Mouse (Mus musculus) heart, adult 2 months (tissue): ENCODE data around the gene Rhov. TPM values are rescaled to one million over a fixed set of nuclear protein-coding genes. Genes with fewer than 3 reads are reported as not detected.

Experiments
- DNase-seq, 2 experiments: peaks; one replicate each; pipeline ENCODE4 v3.0.0; 2021
- H3K27ac ChIP-seq: fragments of 200-600 bp; 2 replicates; pipeline ENCODE4 v1.8.1; 2022
- H3K27me3 ChIP-seq: fragments of 200-500 bp; 2 replicates; pipeline ENCODE4 v1.6.1; 2012; ENCODE audit warnings: mild to moderate bottlenecking, low read length, inconsistent platforms, mixed read lengths; ENCODE audit not compliant: control insufficient read depth, insufficient read depth
- H3K36me3 ChIP-seq: fragments of 200-500 bp; 2 replicates; pipeline ENCODE4 v1.6.1; 2012; ENCODE audit warnings: low read length, inconsistent platforms; ENCODE audit not compliant: control insufficient read depth, insufficient read depth
- H3K4me1 ChIP-seq: fragments of 200-500 bp; 2 replicates; pipeline ENCODE4 v1.6.1; 2011; ENCODE audit warnings: low read length; ENCODE audit not compliant: control insufficient read depth, insufficient read depth
- H3K4me3 ChIP-seq: fragments of 200-600 bp; 2 replicates; pipeline ENCODE4 v1.8.1; 2022
- H3K79me2 ChIP-seq: fragments of 200-500 bp; replicated peaks from 2 replicates; pipeline ENCODE4 v1.6.1; 2012; ENCODE audit warnings: mild to moderate bottlenecking, inconsistent platforms, low read length, moderate library complexity, mixed read lengths; ENCODE audit not compliant: control insufficient read depth, insufficient read depth
- H3K9ac ChIP-seq: fragments of 200-500 bp; 2 replicates; pipeline ENCODE4 v1.6.1; 2012; ENCODE audit warnings: low read depth, mild to moderate bottlenecking, control low read depth, inconsistent platforms, low read length, mixed read lengths
- CTCF ChIP-seq: fragments of 200-600 bp; IDR thresholded peaks from 2 replicates; pipeline ENCODE4 v1.8.1; 2022; ENCODE audit warnings: antibody characterized with exemption, mild to moderate bottlenecking, moderate library complexity
- EP300 ChIP-seq: fragments of 200-500 bp; IDR thresholded peaks from 2 replicates; pipeline ENCODE4 v1.6.1; 2011; ENCODE audit warnings: low read depth, low read length, control low read depth; ENCODE audit not compliant: insufficient read depth
- POLR2A ChIP-seq: fragments of 200-500 bp; IDR thresholded peaks from 2 replicates; pipeline ENCODE4 v1.6.1; 2011; ENCODE audit warnings: mild to moderate bottlenecking, low read depth, low read length, control low read depth; ENCODE audit not compliant: insufficient read depth
- WGBS: fragments of 180-500 bp; shearing (Covaris S2); methylation state at CpG from one replicate; pipeline ENCODE4 v1.1.7; 2018; 5-methylcytosine and 5-hydroxymethylcytosine counted together
- intact Hi-C: fragments of 180-260 bp; cut with DNase I; formaldehyde crosslinking; loops from one replicate; pipeline ENCODE4 v1.15.1; 2025
- long read RNA-seq: library from polyadenylated mRNA; stranded (forward); transcript quantifications from one replicate; pipeline ENCODE4 v2.0.0, GENCODE M21; 2021
- polyA plus RNA-seq: library from polyadenylated mRNA; depleted of rRNA; stranded (reverse); fragments of >200 nt; gene quantifications from 2 replicates; pipeline ENCODE4 v1.2.3, GENCODE M21; 2012; rRNA removed
- total RNA-seq, 2 experiments: library from RNA; stranded (reverse); gene quantifications; 2 replicates each; pipeline ENCODE4 v1.2.3; 2021

Rhov gene
- total RNA-seq (not detected), polyA plus RNA-seq (0.12 TPM in 1 of 2 replicates, not detected in the other)
- long read RNA-seq, result 0 reads

- intact Hi-C loops, result no loop called here
- TF ChIP-seq CTCF, result no peak
- no peak for TF ChIP-seq EP300
- no peak for TF ChIP-seq POLR2A
- whole genome bisulfite sequencing, result 2% methylated on average over 48 of the region's 49 CpGs
- peak within 1 kb of the TSS; percentile 46 for H3K4me3 ChIP-seq
- peak within 1 kb of the TSS; percentile 54 for H3K9ac ChIP-seq
- H3K36me3 ChIP-seq, result no peaks in the 10 kb centered on the region
- no peaks in the 10 kb centered on the region for H3K4me1 ChIP-seq
- H3K79me2 ChIP-seq, result no peaks in the 10 kb centered on the region
- H3K27ac ChIP-seq, result no peak within 1 kb of the TSS
- peaks cover 2% of the 10 kb centered on the region for H3K27me3 ChIP-seq
- DNase-seq, result peak in 1 of 2 experiments; percentile 50
Measured at GRCm38 (mm10) chr2:119270643-119271331, at the start of gene Rhov. TSS of gene Rhov (minus strand) at chr2:119271272.

- H3K79me2 ChIP-seq, result no peaks in the 10 kb centered on the region
- H3K27ac ChIP-seq, result peak overlapping the region; percentile 19
- intact Hi-C loops, result no loop called here
- no peak for DNase-seq
- no peak for TF ChIP-seq CTCF
- TF ChIP-seq EP300, result no peak
- no peak for TF ChIP-seq POLR2A
- H3K36me3 ChIP-seq, result no peaks in the 10 kb centered on the region
- 26% methylated on average over 8 of the region's 8 CpGs for WGBS
- no peak overlapping the region for H3K9ac ChIP-seq
- no peak overlapping the region for H3K4me3 ChIP-seq
- peaks cover 13% of the 10 kb centered on the region for H3K4me1 ChIP-seq
- H3K27me3 ChIP-seq, result peaks cover 3% of the 10 kb centered on the region; the same call in 1 of the 2 replicates
Measured at GRCm38 (mm10) chr2:119320571-119320970, 49.5 kb upstream of the Rhov start.

GRCm38 (mm10) chr2:119318043-119318710 lies 47.1 kb upstream of the Rhov start:
- H3K27me3 ChIP-seq, result peaks cover 2% of the 10 kb centered on the region; the same call in 1 of the 2 replicates
- TF ChIP-seq CTCF, result no peak
- TF ChIP-seq EP300, result no peak
- no peak for TF ChIP-seq POLR2A
- no peaks in the 10 kb centered on the region for H3K79me2 ChIP-seq
- intact Hi-C loops, result no loop called here
- DNase-seq, result no peak
- no peaks in the 10 kb centered on the region for H3K36me3 ChIP-seq
- peaks cover 21% of the 10 kb centered on the region for H3K4me1 ChIP-seq
- H3K27ac ChIP-seq, result no peak overlapping the region; the same call in 1 of the 2 replicates
- 40% methylated on average over 3 of the region's 3 CpGs for WGBS
- H3K4me3 ChIP-seq, result no peak overlapping the region
- H3K9ac ChIP-seq, result no peak overlapping the region

- peak overlapping the region; percentile 86 for H3K27ac ChIP-seq
- H3K36me3 ChIP-seq, result no peaks in the 10 kb centered on the region
- no peaks in the 10 kb centered on the region for H3K79me2 ChIP-seq
- H3K27me3 ChIP-seq, result no peaks in the 10 kb centered on the region
- H3K9ac ChIP-seq, result 0 out of 2 replicates have a peak overlapping the region, but pooled peaks have one; percentile 15
- no peak overlapping the region for H3K4me3 ChIP-seq
- peaks cover 30% of the 10 kb centered on the region for H3K4me1 ChIP-seq
- TF ChIP-seq POLR2A (no peak), CTCF (no peak), EP300 (no peak)
- no peak for DNase-seq
- intact Hi-C loops, result loop anchor here (2.0 kb wide), 1 partner anchor 22 kb away; no protein-coding TSS in a partner anchor
- WGBS, result 54% methylated on average over 12 of the region's 12 CpGs
Measured at GRCm38 (mm10) chr2:119314742-119315310, 43.8 kb upstream of the Rhov start.

GRCm38 (mm10) chr2:119313780-119314479 lies 42.9 kb upstream of the Rhov start:
- peak in 1 of 2 experiments; percentile 46 for DNase-seq
- Histone ChIP-seq H3K27me3 (no peaks in the 10 kb centered on the region), H3K9ac (peak overlapping the region; percentile 19; the same call in 1 of the 2 replicates), H3K4me3 (0 out of 2 replicates have a peak overlapping the region, but pooled peaks have one; percentile 24), H3K79me2 (no peaks in the 10 kb centered on the region), H3K36me3 (no peaks in the 10 kb centered on the region), H3K4me1 (peaks cover 30% of the 10 kb centered on the region), H3K27ac (peak overlapping the region; percentile 86)
- WGBS, result 41% methylated on average over 10 of the region's 10 CpGs
- intact Hi-C loops, result loop anchor here (2.0 kb wide), 2 partner anchors 13 to 23 kb away; no protein-coding TSS in a partner anchor
- TF ChIP-seq EP300 (no peak), POLR2A (no peak), CTCF (no peak)
